Mouse (Mus musculus): Measurements from ENCODE around the gene Map3k12. TPM values are rescaled to one million over a fixed set of nuclear protein-coding genes. Genes with fewer than 3 reads are reported as not detected.

The Map3k12 gene
- total RNA-seq, 2 experiments from 2014 or later: 0.34 TPM; not detected in 1

DNA sequence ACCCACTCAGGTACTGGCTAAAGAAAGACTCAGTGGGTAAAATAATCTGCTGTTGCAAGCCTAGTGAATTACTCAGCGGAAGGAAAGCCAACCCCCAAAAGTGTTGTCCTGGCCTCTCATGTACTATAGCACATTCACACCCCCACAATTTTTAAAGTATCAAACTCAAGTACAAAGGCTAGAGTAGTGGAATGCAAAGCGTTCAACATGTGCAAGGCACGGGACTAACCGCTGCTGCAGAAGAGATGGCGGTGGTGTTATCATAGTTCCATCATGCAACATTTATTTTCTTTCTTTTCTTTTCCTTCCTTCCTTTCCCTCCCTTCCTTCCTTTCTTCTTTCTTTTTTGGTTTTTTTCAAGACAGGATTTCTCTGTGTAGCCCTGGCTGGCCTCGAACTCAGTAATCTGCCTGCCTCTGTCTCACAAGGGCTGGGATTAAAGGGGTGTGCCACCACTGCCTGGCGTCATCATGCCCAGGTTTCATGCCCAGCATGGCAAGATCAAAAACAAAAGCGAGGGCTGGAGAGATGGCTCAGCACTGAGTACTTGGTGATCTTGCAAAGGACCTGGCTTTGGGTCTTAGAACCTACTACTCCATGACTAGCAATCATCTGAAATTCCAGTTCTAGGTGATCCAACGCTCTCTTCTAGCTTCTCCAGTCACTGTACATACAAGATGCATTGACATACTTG is 10.9 kb downstream of the Map3k12 start:
- no peak for ATAC-seq (replicated peaks; ENCODE audit: low FRiP score, poor library complexity, severe bottlenecking)

DNA sequence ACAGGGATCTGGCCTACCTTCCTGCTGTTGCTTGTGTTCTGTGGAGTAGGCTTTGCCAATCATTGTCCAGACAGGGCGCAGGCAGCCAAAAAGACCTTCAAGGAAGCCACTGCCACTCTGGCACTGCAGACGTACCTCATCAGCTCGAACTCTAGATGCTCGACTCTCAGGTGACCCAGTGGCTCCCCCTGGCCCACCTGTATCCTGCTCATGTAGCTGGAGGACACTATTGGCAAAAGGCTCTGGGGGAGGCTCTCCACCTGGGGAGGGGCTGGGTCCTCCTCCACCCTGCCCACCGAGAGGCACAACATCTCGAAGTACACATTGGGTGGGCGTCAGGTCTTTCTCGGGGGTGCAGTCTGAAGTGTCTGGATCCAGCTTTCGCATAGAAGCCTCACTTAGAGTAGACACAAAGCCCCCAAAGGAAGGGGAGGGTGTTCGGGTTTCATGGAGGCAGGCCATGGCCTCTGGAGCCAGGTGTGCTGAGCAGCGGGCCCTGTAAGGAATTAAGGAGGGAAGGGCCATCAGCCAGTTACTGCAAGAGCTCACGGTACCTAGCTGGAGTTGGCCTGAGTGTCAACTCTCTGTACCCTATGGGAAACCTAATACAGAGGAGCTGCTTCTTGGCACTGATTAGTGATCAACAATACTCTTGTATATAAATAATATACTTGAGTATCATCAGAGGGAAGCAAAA is 11.6 kb downstream of the Map3k12 start:
- ATAC-seq (replicated peaks; ENCODE audit: low FRiP score, poor library complexity, severe bottlenecking): no peak

- no peak for ATAC-seq (replicated peaks; ENCODE audit: low FRiP score, poor library complexity, severe bottlenecking)
Measured at GRCm38 (mm10) chr15:102503924-102504782, 12.7 kb downstream of the Map3k12 start.

GRCm38 (mm10) chr15:102503447-102503846 is 13.4 kb downstream of the Map3k12 start, which contains the start of gene Gm10337:
Gene Gm10337 (plus strand): TSS chr15:102503722.
- ATAC-seq (replicated peaks; ENCODE audit: low FRiP score, poor library complexity, severe bottlenecking): no peak

DNA sequence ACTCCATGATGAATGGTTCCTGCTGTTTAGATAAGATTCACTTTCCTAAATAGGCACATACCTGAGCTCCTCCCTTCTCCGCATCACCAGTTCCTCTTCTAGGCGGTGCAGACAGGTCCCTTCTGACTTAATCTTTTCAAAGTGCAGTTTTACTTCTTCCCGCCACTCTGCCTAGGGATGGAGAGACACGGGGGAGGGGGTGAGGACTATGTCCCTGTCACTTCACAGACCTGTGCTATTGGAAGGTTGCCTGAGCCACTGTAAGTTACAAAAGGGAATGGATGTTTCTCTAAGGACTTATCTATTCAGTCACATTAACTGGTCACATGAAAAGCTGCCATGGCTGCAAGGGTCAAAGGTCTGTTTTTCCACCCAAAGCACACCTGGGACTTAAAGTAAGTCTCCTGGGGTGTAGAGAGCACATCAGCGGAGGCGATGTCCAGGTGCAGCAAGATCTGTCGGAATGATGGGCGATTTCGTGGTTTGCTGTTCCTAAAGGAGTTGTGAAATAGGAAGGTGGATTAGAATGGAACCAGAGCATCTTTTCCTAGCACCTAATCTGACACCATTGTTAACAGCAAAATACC is 14.5 kb downstream of the Map3k12 start:
- ATAC-seq (replicated peaks; ENCODE audit: low FRiP score, poor library complexity, severe bottlenecking): no peak

- no peak for ATAC-seq (replicated peaks; ENCODE audit: low FRiP score, poor library complexity, severe bottlenecking)
Measured at GRCm38 (mm10) chr15:102501084-102501814, 15.6 kb downstream of the Map3k12 start.

GRCm38 (mm10) chr15:102500479-102500878 is 16.4 kb downstream of the Map3k12 start:
- no peak for ATAC-seq (replicated peaks; ENCODE audit: low FRiP score, poor library complexity, severe bottlenecking)

GRCm38 (mm10) chr15:102499851-102500250 is 17.0 kb downstream of the Map3k12 start:
- ATAC-seq (replicated peaks; ENCODE audit: low FRiP score, poor library complexity, severe bottlenecking): no peak

GRCm38 (mm10) chr15:102499370-102499769 is 17.5 kb downstream of the Map3k12 start:
- no peak for ATAC-seq (replicated peaks; ENCODE audit: low FRiP score, poor library complexity, severe bottlenecking)

GRCm38 (mm10) chr15:102498322-102498721 is 18.5 kb downstream of the Map3k12 start:
- ATAC-seq (replicated peaks; ENCODE audit: low FRiP score, poor library complexity, severe bottlenecking): no peak

DNA sequence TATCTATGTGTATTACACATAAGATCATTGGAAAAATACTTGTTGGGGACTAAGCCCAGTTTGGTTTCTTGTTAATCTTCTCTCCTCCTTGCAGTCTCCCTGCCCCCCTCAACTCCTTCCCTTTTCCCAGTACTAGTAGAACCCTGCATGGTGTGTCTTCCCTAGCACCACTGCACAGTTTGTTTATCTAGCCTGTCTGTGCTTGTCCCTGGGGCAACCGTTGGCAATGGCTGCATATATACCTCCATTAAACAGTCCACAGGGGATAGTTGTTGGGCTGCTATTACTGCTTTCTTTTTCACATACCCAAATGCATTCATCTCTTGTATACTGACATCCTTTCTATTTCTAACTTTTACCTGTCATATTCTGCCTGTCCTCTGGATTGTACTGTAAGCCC is 29.2 kb downstream of the Map3k12 start:
- ATAC-seq (replicated peaks; ENCODE audit: low FRiP score, poor library complexity, severe bottlenecking): no peak

DNA sequence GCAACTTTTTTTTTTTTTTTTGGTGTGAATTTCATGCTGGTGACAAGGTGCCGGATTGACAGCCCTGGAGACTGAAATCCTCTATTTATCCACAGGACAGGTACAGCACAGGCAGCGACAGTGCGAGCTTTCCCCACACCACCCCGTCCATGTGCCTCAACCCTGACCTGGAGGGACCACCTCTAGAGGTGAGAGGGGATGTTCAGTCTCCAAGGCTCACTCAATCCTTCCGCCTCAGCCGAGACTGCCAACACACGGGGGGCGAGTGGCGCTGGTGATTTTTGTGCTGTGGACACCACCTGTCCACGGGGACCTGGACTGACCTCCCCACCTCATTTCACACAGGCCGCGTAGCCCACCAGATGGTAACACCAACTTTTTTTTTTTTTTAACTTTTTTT is 31.0 kb downstream of the Map3k12 start:
- ATAC-seq (replicated peaks; ENCODE audit: low FRiP score, poor library complexity, severe bottlenecking): 0 out of 2 replicates have a peak, but pooled peaks have one; percentile 35

DNA sequence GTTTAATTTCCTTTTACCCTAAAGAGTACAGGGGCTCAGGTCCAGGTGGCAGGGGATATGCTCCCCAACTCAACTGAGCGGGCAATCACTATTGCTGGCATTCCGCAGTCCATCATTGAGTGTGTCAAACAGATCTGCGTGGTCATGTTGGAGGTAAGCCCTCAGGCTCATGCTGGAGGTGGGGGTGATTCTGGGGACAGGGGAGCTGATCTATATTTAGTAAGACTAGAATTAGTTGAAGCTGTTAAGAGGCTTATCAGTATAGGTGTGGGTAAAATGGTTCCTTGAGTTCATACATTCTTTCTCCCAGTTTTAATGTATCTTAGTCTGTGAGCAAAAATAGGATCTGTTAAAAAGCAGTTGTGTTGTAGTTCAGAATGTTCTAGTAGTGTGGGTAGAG is 33.7 kb downstream of the Map3k12 start:
- ATAC-seq (replicated peaks; ENCODE audit: low FRiP score, poor library complexity, severe bottlenecking): no peak

DNA sequence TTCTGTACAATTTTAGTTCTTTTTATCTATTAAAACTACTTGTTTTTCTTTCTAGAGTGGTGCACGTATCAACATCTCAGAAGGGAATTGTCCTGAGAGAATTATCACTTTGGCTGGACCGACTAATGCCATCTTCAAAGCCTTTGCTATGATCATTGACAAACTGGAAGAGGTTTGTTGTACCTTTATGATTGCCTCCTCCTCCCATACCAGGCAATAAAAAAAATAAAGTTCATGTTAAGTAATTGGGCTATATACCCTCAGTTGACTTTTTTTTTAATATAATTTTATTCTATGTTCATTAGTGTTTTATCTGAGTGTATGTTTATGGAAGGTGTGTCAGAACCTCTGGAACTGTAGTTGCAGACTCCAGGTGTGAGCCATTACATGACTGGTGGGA is 42.3 kb downstream of the Map3k12 start:
- ATAC-seq (replicated peaks; ENCODE audit: low FRiP score, poor library complexity, severe bottlenecking): no peak

DNA sequence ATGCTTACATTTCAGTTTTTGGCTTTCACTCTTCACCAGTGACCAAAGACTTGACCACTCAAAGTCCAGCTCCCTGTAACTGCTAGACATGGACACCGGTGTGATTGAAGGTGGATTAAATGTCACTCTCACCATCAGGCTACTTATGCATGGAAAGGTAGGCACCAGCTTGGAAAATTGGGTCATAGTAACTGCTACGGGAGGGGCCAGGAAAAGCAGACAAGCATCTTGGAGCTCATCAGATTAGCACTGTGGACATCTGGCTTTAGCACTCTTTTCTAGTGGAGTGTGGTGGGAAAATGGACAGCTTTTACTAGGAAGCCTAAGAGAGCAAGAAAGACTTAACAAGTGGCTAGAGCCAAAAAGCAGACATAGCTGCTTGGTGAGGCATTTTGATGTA is 43.6 kb downstream of the Map3k12 start:
- ATAC-seq (replicated peaks; ENCODE audit: low FRiP score, poor library complexity, severe bottlenecking): no peak

DNA sequence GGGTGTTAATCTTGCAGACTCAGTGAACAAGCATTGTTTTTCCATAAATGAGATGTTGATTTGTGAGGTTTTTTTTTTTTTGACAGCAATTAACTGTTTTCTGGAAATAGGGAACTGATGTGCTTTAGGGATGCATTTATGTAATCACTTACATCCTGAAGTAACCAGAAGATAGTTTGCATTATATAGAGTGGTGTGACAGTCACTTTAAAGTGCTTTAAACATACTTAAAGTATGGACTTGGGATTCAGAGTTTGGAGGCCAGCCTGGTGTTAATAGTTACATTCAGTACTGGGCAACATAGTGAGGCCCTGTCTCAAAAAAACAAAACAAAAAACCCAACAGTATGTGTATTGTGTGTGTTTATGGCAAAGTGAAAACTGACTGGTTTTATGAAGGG is 45.1 kb downstream of the Map3k12 start:
- ATAC-seq (replicated peaks; ENCODE audit: low FRiP score, poor library complexity, severe bottlenecking): no peak

GRCm38 (mm10) chr15:102471295-102471645 is 45.6 kb downstream of the Map3k12 start:
- ATAC-seq (replicated peaks; ENCODE audit: low FRiP score, poor library complexity, severe bottlenecking): no peak

DNA sequence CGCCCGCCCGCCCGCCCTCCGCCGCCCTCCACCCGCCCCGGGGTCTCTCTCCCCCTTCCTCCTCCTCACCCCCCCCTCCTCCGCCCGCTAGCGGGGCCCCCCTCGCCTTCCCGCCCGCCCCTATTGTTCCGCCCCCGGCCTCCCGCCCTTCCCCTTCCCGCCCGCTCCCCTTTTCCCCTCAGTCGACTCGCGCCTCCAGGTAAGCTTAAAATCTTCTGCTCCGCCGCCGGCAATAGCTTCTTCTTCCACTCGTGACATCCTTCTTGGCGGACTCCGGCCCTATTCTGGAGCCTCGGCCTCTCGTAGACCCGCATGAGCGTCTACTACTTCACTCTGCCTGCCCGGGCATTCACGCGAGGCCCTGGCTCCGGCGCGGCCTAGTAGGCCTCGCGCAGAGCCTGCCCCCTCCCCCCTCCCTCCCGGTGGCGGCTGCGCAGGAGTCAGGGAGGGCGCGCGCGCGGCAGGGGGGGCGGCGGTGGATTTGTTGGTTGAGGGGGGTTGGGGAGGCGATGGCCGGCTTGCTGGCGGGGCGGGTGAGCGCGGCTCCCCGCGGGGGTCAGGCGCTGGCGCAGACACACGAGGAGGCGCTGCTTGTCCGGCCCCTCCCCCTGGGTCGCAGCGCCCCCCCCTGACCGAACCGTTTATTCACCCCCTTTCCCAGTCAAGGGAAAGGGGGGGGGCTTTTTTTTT is 46.1 kb downstream of the Map3k12 start:
- ATAC-seq (replicated peaks; ENCODE audit: low FRiP score, poor library complexity, severe bottlenecking): peak; percentile 65

GRCm38 (mm10) chr15:102470183-102470604 is 46.7 kb downstream of the Map3k12 start, which contains the start of gene Pcbp2:
Gene Pcbp2 (plus strand): TSS chr15:102470539.
- ATAC-seq (replicated peaks; ENCODE audit: low FRiP score, poor library complexity, severe bottlenecking): peak; percentile 99
